Mouse (Mus musculus) kidney, adult 2 months (tissue): ENCODE results near the gene Brca1.

Experiments used
- CTCF ChIP-seq: fragments of 200-500 bp; conservative IDR thresholded peaks from 2 replicates; pipeline ENCODE4 v1.5.1; 2011; ENCODE audit warnings: low read depth, mild to moderate bottlenecking, control low read depth, low read length, moderate library complexity, mixed read lengths; ENCODE audit not compliant: insufficient read depth, insufficient read length
- POLR2A ChIP-seq: fragments of 200-500 bp; IDR thresholded peaks from one replicate; pipeline ENCODE4 v1.6.1; 2011; ENCODE audit warnings: low read depth, low read length, control low read depth

GRCm38 (mm10) chr11:101465869-101466551 lies 85.7 kb downstream of the Brca1 start, which contains the start of gene Vat1:
- no peak for TF ChIP-seq POLR2A
- TF ChIP-seq CTCF = no peak
